Mouse (Mus musculus): ENCODE results near the gene Ivd. TPM values are rescaled to one million over a fixed set of nuclear protein-coding genes. Genes with fewer than 3 reads are reported as not detected.
A peak's percentile ranks its signal among the peaks of the same experiment; 100 is the strongest.

The Ivd gene
- polyA plus RNA-seq, 1 experiment from 2014 or later, result 57.9 TPM

- no peak for ATAC-seq (ENCODE audit: insufficient number of reproducible peaks, insufficient read depth, low FRiP score, low read depth)
- H3K27me3 ChIP-seq (ENCODE audit: control insufficient read depth, insufficient read depth, low read length), result no peaks in the 10 kb centered on the region
- no peak overlapping the region for H3K27ac ChIP-seq (ENCODE audit: low read length)
- no peak overlapping the region for H3K9ac ChIP-seq (replicated peaks; ENCODE audit: low read depth, low read length)
- no peaks in the 10 kb centered on the region for H3K9me3 ChIP-seq (ENCODE audit: control insufficient read depth, low read depth, low read length)
- 63% methylated on average over 3 of the region's 3 CpGs for WGBS
- H3K4me2 ChIP-seq (replicated peaks; ENCODE audit: low read depth, low read length), result no peak overlapping the region
- H3K4me3 ChIP-seq (ENCODE audit: low read depth, low read length), result no peak overlapping the region
- H3K36me3 ChIP-seq (ENCODE audit: control insufficient read depth, insufficient read depth, low read length), result peaks cover 18% of the 10 kb centered on the region
- no peaks in the 10 kb centered on the region for H3K4me1 ChIP-seq (ENCODE audit: control insufficient read depth, insufficient read depth, low read length)
Measured at GRCm38 (mm10) chr2:118920428-118920827, 58.7 kb downstream of the Ivd start.

GRCm38 (mm10) chr2:118925952-118926351 lies 64.2 kb downstream of the Ivd start:
- Histone ChIP-seq H3K9ac (replicated peaks; ENCODE audit: low read depth, low read length) (peak overlapping the region; percentile 80; the same call in 1 of the 2 replicates), H3K4me3 (ENCODE audit: low read depth, low read length) (peak overlapping the region; percentile 71), H3K9me3 (ENCODE audit: control insufficient read depth, low read depth, low read length) (no peaks in the 10 kb centered on the region), H3K27me3 (ENCODE audit: control insufficient read depth, insufficient read depth, low read length) (no peaks in the 10 kb centered on the region), H3K27ac (ENCODE audit: low read length) (no peak overlapping the region), H3K4me2 (replicated peaks; ENCODE audit: low read depth, low read length) (peak overlapping the region; percentile 72), H3K4me1 (ENCODE audit: control insufficient read depth, insufficient read depth, low read length) (peaks cover 19% of the 10 kb centered on the region; the same call in 1 of the 2 replicates), H3K36me3 (ENCODE audit: control insufficient read depth, insufficient read depth, low read length) (peaks cover 6% of the 10 kb centered on the region; the same call in 1 of the 2 replicates)
- 1% methylated on average over 6 of the region's 6 CpGs for WGBS
- peak; percentile 53; the same call in 1 of the 2 replicates for ATAC-seq (ENCODE audit: insufficient number of reproducible peaks, insufficient read depth, low FRiP score, low read depth)

- H3K4me2 ChIP-seq (replicated peaks; ENCODE audit: low read depth, low read length), result peak within 1 kb of the TSS; percentile 72
- H3K9ac ChIP-seq (replicated peaks; ENCODE audit: low read depth, low read length), result peak within 1 kb of the TSS; percentile 80
- peaks cover 19% of the 10 kb centered on the region; the same call in 1 of the 2 replicates for H3K4me1 ChIP-seq (ENCODE audit: control insufficient read depth, insufficient read depth, low read length)
- WGBS, result under 1% methylated on average over 46 of the region's 47 CpGs
- peak within 1 kb of the TSS; percentile 71 for H3K4me3 ChIP-seq (ENCODE audit: low read depth, low read length)
- peaks cover 5% of the 10 kb centered on the region; the same call in 1 of the 2 replicates for H3K36me3 ChIP-seq (ENCODE audit: control insufficient read depth, insufficient read depth, low read length)
- no peaks in the 10 kb centered on the region for H3K9me3 ChIP-seq (ENCODE audit: control insufficient read depth, low read depth, low read length)
- H3K27me3 ChIP-seq (ENCODE audit: control insufficient read depth, insufficient read depth, low read length), result no peaks in the 10 kb centered on the region
- ATAC-seq (ENCODE audit: insufficient number of reproducible peaks, insufficient read depth, low FRiP score, low read depth), result peak; percentile 93
- H3K27ac ChIP-seq (ENCODE audit: low read length), result peak within 1 kb of the TSS; percentile 74; the same call in 1 of the 2 replicates
Measured at GRCm38 (mm10) chr2:118926361-118926997, 64.7 kb downstream of the Ivd start, which contains the start of gene Chst14. Gene Chst14, plus strand, starts transcription at chr2:118926496.

- peaks cover 19% of the 10 kb centered on the region; the same call in 1 of the 2 replicates for H3K4me1 ChIP-seq (ENCODE audit: control insufficient read depth, insufficient read depth, low read length)
- H3K36me3 ChIP-seq (ENCODE audit: control insufficient read depth, insufficient read depth, low read length), result peaks cover 3% of the 10 kb centered on the region; the same call in 1 of the 2 replicates
- peak overlapping the region; percentile 80 for H3K9ac ChIP-seq (replicated peaks; ENCODE audit: low read depth, low read length)
- peak overlapping the region; percentile 74; the same call in 1 of the 2 replicates for H3K27ac ChIP-seq (ENCODE audit: low read length)
- no peak for ATAC-seq (ENCODE audit: insufficient number of reproducible peaks, insufficient read depth, low FRiP score, low read depth)
- 27% methylated on average over 31 of the region's 31 CpGs for WGBS
- H3K4me2 ChIP-seq (replicated peaks; ENCODE audit: low read depth, low read length), result peak overlapping the region; percentile 72
- H3K9me3 ChIP-seq (ENCODE audit: control insufficient read depth, low read depth, low read length), result no peaks in the 10 kb centered on the region
- H3K4me3 ChIP-seq (ENCODE audit: low read depth, low read length), result peak overlapping the region; percentile 71
- H3K27me3 ChIP-seq (ENCODE audit: control insufficient read depth, insufficient read depth, low read length), result no peaks in the 10 kb centered on the region
Measured at GRCm38 (mm10) chr2:118926998-118927739, 65.4 kb downstream of the Ivd start.

Other genes starting within 250 kb of the Ivd start
- 3.0 and 3.3 TPM in 2 replicates for gene Pak6, start 198.7 kb upstream of the Ivd start, polyA plus RNA-seq (2014; fragmentation: Nextera tagmentation; extraction: Ambion mirVana)
- 0.07 TPM in 1 of 2 replicates, not detected in the other for gene Ankrd63, start 158.0 kb upstream of the Ivd start, polyA plus RNA-seq (2014; fragmentation: Nextera tagmentation; extraction: Ambion mirVana)
- gene Plcb2, start 133.5 kb upstream of the Ivd start, polyA plus RNA-seq (2014; fragmentation: Nextera tagmentation; extraction: Ambion mirVana), result 1.3 and 2.0 TPM in 2 replicates
- gene Inafm2, start 116.2 kb upstream of the Ivd start, polyA plus RNA-seq (2014; fragmentation: Nextera tagmentation; extraction: Ambion mirVana), result 33.0 and 33.5 TPM in 2 replicates
- gene Ccdc9b, start 99.3 kb upstream of the Ivd start, polyA plus RNA-seq (2014; fragmentation: Nextera tagmentation; extraction: Ambion mirVana), result 0.75 and 1.4 TPM in 2 replicates
- 22.2 and 24.8 TPM in 2 replicates for gene Phgr1, start 89.2 kb upstream of the Ivd start, polyA plus RNA-seq (2014; fragmentation: Nextera tagmentation; extraction: Ambion mirVana)
- 2.1 and 2.8 TPM in 2 replicates for gene Disp2, start 82.2 kb upstream of the Ivd start, polyA plus RNA-seq (2014; fragmentation: Nextera tagmentation; extraction: Ambion mirVana)
- gene Knstrn, start 48.0 kb upstream of the Ivd start, polyA plus RNA-seq (2014; fragmentation: Nextera tagmentation; extraction: Ambion mirVana), result 103 and 105 TPM in 2 replicates
- gene Bahd1, start 38.4 kb downstream of the Ivd start, polyA plus RNA-seq (2014; fragmentation: Nextera tagmentation; extraction: Ambion mirVana), result 1.8 TPM in 2 replicates
- 37.5 and 38.0 TPM in 2 replicates for gene Chst14, start 64.5 kb downstream of the Ivd start, polyA plus RNA-seq (2014; fragmentation: Nextera tagmentation; extraction: Ambion mirVana)
- 22.4 and 23.5 TPM in 2 replicates for gene Ccdc32, start 167.4 kb downstream of the Ivd start, polyA plus RNA-seq (2014; fragmentation: Nextera tagmentation; extraction: Ambion mirVana)
- gene Rpusd2, start 172.8 kb downstream of the Ivd start, polyA plus RNA-seq (2014; fragmentation: Nextera tagmentation; extraction: Ambion mirVana), result 3.0 and 4.1 TPM in 2 replicates
- gene Knl1, start 185.2 kb downstream of the Ivd start, polyA plus RNA-seq (2014; fragmentation: Nextera tagmentation; extraction: Ambion mirVana), result 47.6 and 54.4 TPM in 2 replicates